Mouse (Mus musculus) lung, postnatal 0 days (tissue): Measurements from ENCODE around the gene Inca1. TPM values are rescaled to one million over a fixed set of nuclear protein-coding genes. Genes with fewer than 3 reads are reported as not detected.

Experiments used
- ATAC-seq: fragments of 200-750 bp; cut with Nextera tagmentation; 2 replicates; pipeline ENCODE4 v1.8.0; 2017; ENCODE audit warnings: moderate library complexity
- DNase-seq: peaks from one replicate; pipeline ENCODE4 v3.0.0-alpha.2; 2016; ENCODE audit warnings: low spot score
- H3K27ac ChIP-seq: fragments of 300-500 bp; sonication (generic); 2 replicates; pipeline ENCODE4 v1.5.1; 2014; ENCODE audit warnings: antibody characterized with exemption, mild to moderate bottlenecking, low read length, mixed read lengths
- H3K27me3 ChIP-seq: fragments of 300-500 bp; sonication (generic); replicated peaks from 2 replicates; pipeline ENCODE4 v1.6.1; 2014; ENCODE audit warnings: low read length, mixed read lengths; ENCODE audit not compliant: insufficient read depth
- H3K36me3 ChIP-seq: fragments of 300-500 bp; sonication (generic); 2 replicates; pipeline ENCODE4 v1.6.1; 2014; ENCODE audit warnings: low read length, mixed read lengths; ENCODE audit not compliant: insufficient read depth
- H3K4me1 ChIP-seq: fragments of 300-500 bp; sonication (generic); 2 replicates; pipeline ENCODE4 v1.6.1; 2014; ENCODE audit warnings: antibody characterized with exemption, low read depth, low read length, mixed read lengths; ENCODE audit not compliant: insufficient read depth
- H3K4me2 ChIP-seq: fragments of 300-500 bp; sonication (generic); replicated peaks from 2 replicates; pipeline ENCODE4 v1.6.1; 2014; ENCODE audit warnings: low read depth, mild to moderate bottlenecking, low read length, moderate library complexity, mixed read lengths
- H3K4me3 ChIP-seq: fragments of 300-500 bp; sonication (generic); 2 replicates; pipeline ENCODE4 v1.5.1; 2014; ENCODE audit warnings: low read depth, low read length
- H3K9ac ChIP-seq: fragments of 300-500 bp; sonication (generic); replicated peaks from 2 replicates; pipeline ENCODE4 v1.6.1; 2014; ENCODE audit warnings: low read depth, mild to moderate bottlenecking
- H3K9me3 ChIP-seq: fragments of 300-500 bp; sonication (generic); 2 replicates; pipeline ENCODE4 v1.6.1; 2016; ENCODE audit warnings: low read length, mixed read lengths
- CTCF ChIP-seq: IDR thresholded peaks from 2 replicates; pipeline ENCODE4 v1.5.1; 2016; ENCODE audit warnings: antibody characterized with exemption, mild to moderate bottlenecking
- EP300 ChIP-seq: IDR thresholded peaks from 2 replicates; pipeline ENCODE4 v1.6.1; 2016; ENCODE audit warnings: antibody characterized with exemption, mild to moderate bottlenecking, control low read depth
- WGBS: fragments of 180-500 bp; shearing (Covaris S2); extraction: QIAGEN DNeasy Blood & Tissue Kit; methylation state at CpG from one replicate; pipeline ENCODE4 v1.1.7; 2014; 5-methylcytosine and 5-hydroxymethylcytosine counted together
- polyA plus RNA-seq: library from polyadenylated mRNA; unstranded; fragments of >200 nt; fragmentation: Nextera tagmentation; extraction: Ambion mirVana; gene quantifications from 2 replicates; pipeline ENCODE4 v1.2.1, GENCODE M21; 2015

Inca1 gene
- polyA plus RNA-seq: 2.4 and 2.6 TPM in 2 replicates

DNA sequence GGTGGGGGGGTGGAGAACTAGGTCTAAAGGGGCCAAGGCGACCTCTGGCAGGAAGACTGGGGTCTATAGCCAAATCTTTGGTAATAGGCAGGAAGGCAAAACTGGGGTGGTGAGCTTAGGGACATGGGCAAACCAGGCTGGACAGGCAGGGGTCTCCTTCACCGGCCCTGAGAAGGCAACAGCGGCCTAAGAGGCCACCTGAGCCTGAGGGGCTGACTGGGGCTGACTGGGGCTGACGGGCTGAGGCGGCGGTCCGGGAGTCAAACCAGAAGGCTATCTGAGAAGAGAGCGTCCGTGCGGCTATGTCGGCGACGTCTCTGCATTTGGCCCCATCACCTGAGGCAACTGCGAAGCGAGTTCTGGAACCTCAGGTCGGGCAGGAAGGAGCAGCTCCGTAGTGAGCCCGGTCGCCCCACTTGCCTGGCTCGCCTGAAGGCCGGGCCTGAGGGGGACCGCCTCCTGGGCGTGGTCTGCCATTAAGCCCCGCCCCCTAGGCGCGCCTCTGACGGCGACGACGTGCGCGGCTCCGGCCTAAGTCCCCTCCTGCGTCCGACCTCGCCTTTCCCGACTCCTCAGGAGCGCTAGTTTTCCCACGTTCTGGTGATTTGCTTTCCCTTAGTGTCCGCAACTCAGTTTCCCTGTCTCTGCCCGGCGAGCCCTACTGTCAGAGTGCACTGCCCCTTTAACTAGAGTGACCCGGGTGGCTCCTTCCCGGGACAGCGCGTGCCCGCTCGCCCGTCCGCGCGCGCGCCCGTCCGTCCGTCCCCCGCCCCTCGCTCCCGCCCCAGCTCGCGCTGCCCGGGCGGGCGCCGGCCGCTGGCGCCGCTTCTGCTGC lies at the start of gene Inca1, which contains the start of gene Kif1c:
Inca1 (minus strand) TSS at position 434 of the 835 bp plus-strand sequence.
Kif1c (plus strand) TSS at position 827 of the 835 bp plus-strand sequence.
- 2% methylated on average over 62 of the region's 69 CpGs for WGBS
- ATAC-seq: peak; percentile 96
- TF ChIP-seq CTCF (no peak), EP300 (no peak)
- H3K4me3 ChIP-seq: peak within 1 kb of the TSS; percentile 83
- DNase-seq: peak; percentile 94
- H3K9me3 ChIP-seq: no peaks in the 10 kb centered on the region
- H3K36me3 ChIP-seq: peaks cover 19% of the 10 kb centered on the region; the same call in 1 of the 2 replicates
- H3K4me2 ChIP-seq: peak within 1 kb of the TSS; percentile 93
- no peaks in the 10 kb centered on the region for H3K27me3 ChIP-seq
- H3K9ac ChIP-seq: peak within 1 kb of the TSS; percentile 83
- peak within 1 kb of the TSS; percentile 95 for H3K27ac ChIP-seq
- peaks cover 15% of the 10 kb centered on the region; the same call in 1 of the 2 replicates for H3K4me1 ChIP-seq

DNA sequence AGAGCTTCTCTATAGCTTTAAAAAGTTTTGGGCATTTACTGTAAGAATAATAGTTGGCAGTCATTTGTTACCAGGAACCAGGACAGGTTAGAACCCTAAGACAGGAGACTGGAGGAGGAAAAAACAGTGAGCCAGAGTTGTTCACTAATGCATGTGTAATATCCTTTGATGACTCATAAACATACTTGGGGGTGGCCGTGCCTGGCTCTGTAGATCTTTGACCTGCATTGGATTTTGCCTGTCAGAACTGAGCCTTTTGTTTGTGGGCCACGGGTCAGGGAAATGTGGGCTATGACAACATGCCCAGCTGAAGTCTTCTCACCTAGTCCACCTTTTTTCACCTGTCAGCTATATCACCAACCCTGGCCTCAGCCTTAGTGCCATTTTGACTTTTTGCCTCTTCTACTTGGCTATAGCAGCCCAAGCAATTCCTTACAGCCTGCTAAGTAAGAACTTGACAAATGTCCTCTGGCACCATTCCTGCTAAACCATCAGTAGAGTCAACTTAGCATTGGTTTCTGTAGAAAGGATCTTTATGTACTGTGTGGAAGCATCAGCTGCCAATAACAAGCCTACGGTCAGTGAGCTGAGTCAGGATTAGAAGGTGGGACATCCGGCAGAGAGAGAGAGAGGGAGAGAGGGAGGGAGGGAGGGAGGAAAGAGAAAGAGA lies 48.1 kb upstream of the Inca1 start:
- no peak for ATAC-seq
- WGBS: 77% methylated on average over 4 of the region's 4 CpGs
- Histone ChIP-seq H3K36me3 (no peaks in the 10 kb centered on the region), H3K4me3 (no peak overlapping the region), H3K27ac (no peak overlapping the region), H3K27me3 (no peaks in the 10 kb centered on the region), H3K9ac (no peak overlapping the region), H3K4me2 (no peak overlapping the region), H3K9me3 (no peaks in the 10 kb centered on the region), H3K4me1 (no peaks in the 10 kb centered on the region)
- TF ChIP-seq EP300 (no peak), CTCF (no peak)
- DNase-seq: no peak

DNA sequence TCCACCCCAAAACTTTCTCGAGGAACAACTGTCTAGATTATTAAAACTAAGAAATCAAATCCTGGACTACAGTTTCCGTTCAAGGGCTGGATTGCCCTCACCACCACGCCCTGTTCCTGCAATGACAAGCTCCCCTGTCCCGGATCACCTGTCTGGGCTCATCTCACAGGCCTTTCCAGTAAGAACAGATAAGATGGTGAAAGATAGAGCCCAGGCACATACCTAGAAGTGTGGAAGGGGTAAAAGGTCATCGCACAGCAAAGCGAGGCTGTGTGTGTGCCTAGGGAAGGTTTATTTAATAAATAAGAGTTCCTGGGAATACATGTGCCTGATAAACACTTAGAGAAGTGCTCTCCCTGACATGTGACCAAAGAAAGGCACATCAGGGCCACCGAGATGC lies 45.7 kb upstream of the Inca1 start:
- no peak overlapping the region for H3K27ac ChIP-seq
- no peak overlapping the region for H3K4me3 ChIP-seq
- H3K27me3 ChIP-seq: no peaks in the 10 kb centered on the region
- ATAC-seq (no peak), DNase-seq (no peak)
- no peaks in the 10 kb centered on the region for H3K9me3 ChIP-seq
- TF ChIP-seq CTCF (no peak), EP300 (no peak)
- 47% methylated on average over 7 of the region's 7 CpGs for WGBS
- H3K36me3 ChIP-seq: no peaks in the 10 kb centered on the region
- H3K4me1 ChIP-seq: no peaks in the 10 kb centered on the region
- H3K9ac ChIP-seq: no peak overlapping the region
- H3K4me2 ChIP-seq: no peak overlapping the region

DNA sequence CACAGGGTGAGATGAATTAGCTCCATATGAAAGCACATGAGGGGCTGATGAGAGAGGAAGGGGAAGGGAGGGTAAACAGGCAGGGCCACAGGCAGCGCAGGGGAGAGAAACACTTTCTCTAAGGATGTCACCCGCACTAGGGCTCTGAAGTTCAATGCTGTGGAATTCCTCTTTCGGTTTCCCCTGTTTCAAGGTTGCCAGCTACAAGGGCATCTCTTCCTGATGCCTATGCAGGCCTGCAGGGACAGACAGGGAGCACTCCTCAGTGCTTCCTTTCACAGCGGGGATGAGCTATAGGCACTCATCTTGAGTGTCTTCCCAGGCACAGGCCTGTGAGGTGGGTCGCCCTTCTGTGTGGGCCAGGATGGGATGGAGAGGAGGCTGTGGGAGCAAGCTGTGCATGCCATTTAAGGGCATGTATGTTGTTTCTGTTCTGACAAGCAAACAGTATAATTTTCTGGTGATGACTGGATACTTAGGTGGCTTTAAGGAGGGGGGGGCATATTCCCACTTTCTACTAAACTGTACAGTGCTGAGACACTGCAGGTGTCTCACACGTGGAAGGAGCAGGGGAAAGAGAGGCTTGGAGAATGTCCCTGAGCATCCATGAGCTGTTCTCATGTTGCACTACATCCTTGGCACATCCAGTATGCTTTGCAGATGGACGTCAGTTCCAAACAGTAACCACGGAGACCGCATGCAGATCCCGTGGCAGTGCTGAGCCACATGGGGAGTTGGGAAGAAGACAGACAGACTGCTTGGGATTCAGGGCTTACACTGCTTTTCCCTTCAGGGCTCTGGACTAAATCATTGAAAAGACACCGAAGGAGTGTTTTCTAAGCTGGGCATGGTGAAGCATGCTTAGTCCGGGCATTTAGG lies 42.9 kb upstream of the Inca1 start:
- ATAC-seq (no peak), DNase-seq (no peak)
- H3K27me3 ChIP-seq: no peaks in the 10 kb centered on the region
- no peak overlapping the region for H3K4me2 ChIP-seq
- H3K36me3 ChIP-seq: no peaks in the 10 kb centered on the region
- H3K9me3 ChIP-seq: no peaks in the 10 kb centered on the region
- no peak overlapping the region for H3K27ac ChIP-seq
- H3K4me1 ChIP-seq: no peaks in the 10 kb centered on the region
- no peak overlapping the region for H3K9ac ChIP-seq
- no peak overlapping the region for H3K4me3 ChIP-seq
- TF ChIP-seq EP300: no peak
- no peak for TF ChIP-seq CTCF
- WGBS: 78% methylated on average over 12 of the region's 12 CpGs

DNA sequence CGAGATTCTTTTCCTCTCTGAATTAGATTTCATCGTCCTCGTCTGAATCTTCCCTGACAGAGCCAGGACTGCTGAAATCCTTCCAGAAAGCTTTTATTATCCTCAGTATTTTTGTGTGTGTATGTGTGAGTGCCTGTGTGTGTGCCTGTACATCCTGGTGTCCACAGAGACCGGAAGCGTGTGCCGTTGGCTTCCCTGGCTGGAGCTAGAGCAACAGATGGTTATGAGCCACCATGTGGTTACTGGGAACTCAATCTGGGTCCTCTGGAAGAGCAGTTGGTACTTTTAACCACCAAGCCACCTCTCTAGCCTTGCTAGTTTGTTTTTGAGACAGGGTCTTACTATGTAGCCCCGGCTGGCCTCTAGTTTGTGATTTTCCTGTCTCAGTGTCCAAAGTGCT lies 42.2 kb upstream of the Inca1 start:
- no peaks in the 10 kb centered on the region for H3K9me3 ChIP-seq
- no peak for DNase-seq
- no peaks in the 10 kb centered on the region for H3K4me1 ChIP-seq
- no peak overlapping the region for H3K9ac ChIP-seq
- TF ChIP-seq CTCF (no peak), EP300 (no peak)
- WGBS: 81% methylated on average over 7 of the region's 7 CpGs
- H3K36me3 ChIP-seq: no peaks in the 10 kb centered on the region
- ATAC-seq: no peak
- no peak overlapping the region for H3K4me2 ChIP-seq
- H3K27ac ChIP-seq: no peak overlapping the region
- no peaks in the 10 kb centered on the region for H3K27me3 ChIP-seq
- no peak overlapping the region for H3K4me3 ChIP-seq

DNA sequence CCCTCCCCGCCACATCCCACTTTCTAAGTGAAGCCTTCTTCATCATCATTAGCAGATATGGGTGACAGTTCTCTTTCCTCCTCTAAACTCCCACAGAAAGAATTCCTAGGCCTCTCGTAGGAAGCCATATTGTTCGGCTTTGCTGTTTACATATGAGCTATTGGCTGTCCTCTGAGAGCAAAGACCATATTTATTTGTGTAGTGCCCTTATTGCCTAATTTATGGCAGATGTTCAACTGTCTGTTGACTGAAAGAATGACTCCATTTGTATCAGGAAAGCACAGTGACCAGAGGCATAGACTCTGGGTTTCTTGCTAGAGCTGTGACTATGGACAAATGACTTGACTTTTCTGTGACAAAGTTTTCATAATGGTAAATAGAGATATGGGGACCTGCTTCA lies 41.6 kb upstream of the Inca1 start:
- 76% methylated on average over 3 of the region's 3 CpGs for WGBS
- no peaks in the 10 kb centered on the region for H3K36me3 ChIP-seq
- no peak for DNase-seq
- H3K4me3 ChIP-seq: no peak overlapping the region
- no peaks in the 10 kb centered on the region for H3K9me3 ChIP-seq
- no peak overlapping the region for H3K27ac ChIP-seq
- H3K27me3 ChIP-seq: no peaks in the 10 kb centered on the region
- no peak for ATAC-seq
- H3K9ac ChIP-seq: no peak overlapping the region
- TF ChIP-seq CTCF (no peak), EP300 (no peak)
- no peak overlapping the region for H3K4me2 ChIP-seq
- no peaks in the 10 kb centered on the region for H3K4me1 ChIP-seq
